ENCODE assay signal across 14 mouse cellular contexts in the genomic region with DNA sequence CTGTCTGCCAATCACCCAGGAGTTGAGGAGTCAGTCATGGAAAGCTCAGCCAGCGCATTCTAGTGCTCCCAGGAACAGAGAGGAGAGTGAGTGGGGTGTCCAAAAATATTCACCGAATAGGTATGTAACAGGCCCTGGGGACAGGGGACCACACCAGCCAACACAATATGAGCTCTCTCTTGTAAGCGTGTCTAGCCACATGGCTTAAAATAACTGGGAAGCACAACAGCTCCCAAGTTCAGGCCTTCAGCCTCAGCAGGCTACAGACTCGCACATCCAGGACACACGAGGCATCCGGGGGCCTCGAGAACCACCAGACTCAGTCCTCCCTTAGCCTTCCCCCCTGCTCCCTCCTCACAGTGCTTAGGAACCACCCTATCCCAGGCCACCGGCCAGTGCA. TPM values are rescaled to one million over a fixed set of nuclear protein-coding genes. Genes with fewer than 3 reads are reported as not detected.
DNase-seq lines count a peak whose midpoint lies in the region; ATAC-seq lines count a peak whose summit lies in the region.
"Had no signal": no experiment of that assay in that cellular context is flagged by ENCODE, and none has a peak within 500 bp of the region (broad histone marks: within the 10 kb centered on the region; RNA-seq: fewer than 3 reads in every experiment).

No protein-coding gene starts in this region.

- ATAC-seq in heart, embryonic 16.5 days (replicated peaks; ENCODE audit: extremely low read depth, insufficient read depth, low FRiP score), result no peak
- no peak for ATAC-seq in embryonic facial prominence, embryonic 11.5 days (replicated peaks; ENCODE audit: insufficient number of reproducible peaks, low FRiP score, low TSS enrichment, low read depth)
- no peak for ATAC-seq in intestine, embryonic 14.5 days (replicated peaks; ENCODE audit: low FRiP score, low TSS enrichment, low read depth)
- ATAC-seq in neural tube, embryonic 13.5 days (ENCODE audit: low read depth), result no peak

- no peak overlapping the region for H3K4me3 ChIP-seq in heart, embryonic 16.5 days (ENCODE audit: low read length)
- H3K4me3 ChIP-seq in embryonic facial prominence, embryonic 11.5 days (ENCODE audit: low read depth, low read length), result no peak overlapping the region
- H3K4me3 ChIP-seq in intestine, embryonic 14.5 days (ENCODE audit: low read depth, low read length), result no peak overlapping the region
- H3K4me3 ChIP-seq in neural tube, embryonic 13.5 days, result no peak overlapping the region
- H3K4me3 ChIP-seq: forebrain, embryonic 12.5 days; liver, embryonic 13.5 days; midbrain, embryonic 12.5 days had no signal

- H3K9ac ChIP-seq in heart, embryonic 16.5 days (ENCODE audit: low read length), result peak overlapping the region; percentile 47
- peak overlapping the region; percentile 34; the same call in 1 of the 2 replicates for H3K9ac ChIP-seq in embryonic facial prominence, embryonic 11.5 days (replicated peaks; ENCODE audit: low read length)
- H3K9ac ChIP-seq in intestine, embryonic 14.5 days (ENCODE audit: low read length), result no peak overlapping the region
- H3K9ac ChIP-seq in neural tube, embryonic 13.5 days, result 0 out of 2 replicates have a peak overlapping the region, but pooled peaks have one; percentile 3
- H3K9ac ChIP-seq: forebrain, embryonic 12.5 days; liver, embryonic 13.5 days; midbrain, embryonic 12.5 days had no signal

- H3K4me1 ChIP-seq in heart, embryonic 16.5 days (ENCODE audit: control insufficient read depth, insufficient read depth, low read length), result peaks cover 84% of the 10 kb centered on the region
- peaks cover 20% of the 10 kb centered on the region for H3K4me1 ChIP-seq in embryonic facial prominence, embryonic 11.5 days (ENCODE audit: control insufficient read depth, insufficient read depth, low read length)
- peaks cover 68% of the 10 kb centered on the region for H3K4me1 ChIP-seq in intestine, embryonic 14.5 days (replicated peaks; ENCODE audit: control insufficient read depth, insufficient read depth, low read length)
- H3K4me1 ChIP-seq in neural tube, embryonic 13.5 days (replicated peaks), result peaks cover 95% of the 10 kb centered on the region

- no peaks in the 10 kb centered on the region for H3K36me3 ChIP-seq in heart, embryonic 16.5 days (ENCODE audit: control insufficient read depth, insufficient read depth)
- no peaks in the 10 kb centered on the region for H3K36me3 ChIP-seq in embryonic facial prominence, embryonic 11.5 days (replicated peaks; ENCODE audit: control insufficient read depth, insufficient read depth, low read depth, low read length)
- peaks cover 5% of the 10 kb centered on the region; the same call in 1 of the 2 replicates for H3K36me3 ChIP-seq in intestine, embryonic 14.5 days (ENCODE audit: control insufficient read depth, insufficient read depth, low read length)
- H3K36me3 ChIP-seq in neural tube, embryonic 13.5 days, result no peaks in the 10 kb centered on the region
- H3K36me3 ChIP-seq: forebrain, embryonic 12.5 days; liver, embryonic 13.5 days; midbrain, embryonic 12.5 days had no signal

- peak overlapping the region; percentile 73 for H3K27ac ChIP-seq in heart, embryonic 16.5 days (ENCODE audit: low read length)
- H3K27ac ChIP-seq in embryonic facial prominence, embryonic 11.5 days (replicated peaks; ENCODE audit: low read depth, low read length), result peak overlapping the region; percentile 72
- peak overlapping the region; percentile 43; the same call in 1 of the 2 replicates for H3K27ac ChIP-seq in intestine, embryonic 14.5 days (ENCODE audit: low read depth)
- H3K27ac ChIP-seq in neural tube, embryonic 13.5 days (replicated peaks), result no peak overlapping the region
- H3K27ac ChIP-seq: forebrain, embryonic 12.5 days; liver, embryonic 13.5 days had no signal

- H3K27me3 ChIP-seq in heart, embryonic 16.5 days (ENCODE audit: control insufficient read depth, insufficient read depth, low read length), result no peaks in the 10 kb centered on the region
- H3K27me3 ChIP-seq in embryonic facial prominence, embryonic 11.5 days (ENCODE audit: control insufficient read depth, insufficient read depth, low read length), result no peaks in the 10 kb centered on the region; the same call in 1 of the 2 replicates
- H3K27me3 ChIP-seq in intestine, embryonic 14.5 days (replicated peaks; ENCODE audit: control insufficient read depth, insufficient read depth, low read length), result no peaks in the 10 kb centered on the region
- H3K27me3 ChIP-seq in neural tube, embryonic 13.5 days, result peaks cover 40% of the 10 kb centered on the region

- no peaks in the 10 kb centered on the region for H3K9me3 ChIP-seq in heart, embryonic 16.5 days (replicated peaks; ENCODE audit: control insufficient read depth, low read length)
- H3K9me3 ChIP-seq in embryonic facial prominence, embryonic 11.5 days (replicated peaks; ENCODE audit: control insufficient read depth, low read length), result no peaks in the 10 kb centered on the region
- no peaks in the 10 kb centered on the region for H3K9me3 ChIP-seq in intestine, embryonic 14.5 days (ENCODE audit: control insufficient read depth, low read length)
- H3K9me3 ChIP-seq in neural tube, embryonic 13.5 days, result no peaks in the 10 kb centered on the region
- H3K9me3 ChIP-seq: forebrain, embryonic 12.5 days; liver, embryonic 13.5 days; midbrain, embryonic 12.5 days had no signal

- no peak overlapping the region for H3K4me2 ChIP-seq in heart, embryonic 16.5 days (ENCODE audit: low read depth, low read length)
- H3K4me2 ChIP-seq in embryonic facial prominence, embryonic 11.5 days (ENCODE audit: low read depth, low read length), result peak overlapping the region; percentile 7; the same call in 1 of the 2 replicates
- H3K4me2 ChIP-seq in intestine, embryonic 14.5 days (ENCODE audit: low read length), result no peak overlapping the region
- H3K4me2 ChIP-seq in neural tube, embryonic 13.5 days, result no peak overlapping the region
- H3K4me2 ChIP-seq: forebrain, embryonic 12.5 days; liver, embryonic 13.5 days; midbrain, embryonic 12.5 days had no signal

- no peak for DNase-seq in heart, adult 18-20 months
- DNase-seq in embryonic facial prominence, embryonic 11.5 days (ENCODE audit: low spot score), result no peak
- DNase-seq in intestine, embryonic 14.5 days (ENCODE audit: low spot score), result no peak
- DNase-seq in lung, postnatal 25 days (ENCODE audit: low spot score), result no peak
- DNase-seq in adrenal gland, adult 2 months, result no peak
- DNase-seq in adrenal gland, adult (ENCODE audit: inconsistent age in 2 of 2, low spot score in 1 of 2), result no peak
- DNase-seq: cerebellum, adult 9-10 months; kidney, adult 8-10 months; liver, embryonic 13.5 days; lung, postnatal 14 days had no signal

- 45% methylated on average over 8 of the region's 8 CpGs for WGBS in heart, embryonic 16.5 days
- WGBS in embryonic facial prominence, embryonic 11.5 days, result 55% methylated on average over 8 of the region's 8 CpGs
- WGBS in intestine, embryonic 14.5 days, result 71% methylated on average over 8 of the region's 8 CpGs
- WGBS in neural tube, embryonic 13.5 days, result 78% methylated on average over 8 of the region's 8 CpGs

RNA-seq across cellular contexts. Expression of gene Sulf2, which starts 6.0 kb away (rescaled TPM):
- polyA plus RNA-seq in heart, embryonic 16.5 days (2015; fragmentation: Nextera tagmentation; extraction: Ambion mirVana), result 61.8 and 73.3 TPM in 2 replicates
- total RNA-seq in heart, adult 18-20 months (2021), result 10 to 100 TPM; 39.7 to 40.6 TPM
- 166 and 168 TPM in 2 replicates for polyA plus RNA-seq in embryonic facial prominence, embryonic 11.5 days (2014; fragmentation: Nextera tagmentation; extraction: Ambion mirVana)
- polyA plus RNA-seq in intestine, embryonic 14.5 days (2014; fragmentation: Nextera tagmentation; extraction: Ambion mirVana), result 134 TPM in 2 replicates
- polyA plus RNA-seq in neural tube, embryonic 13.5 days (2015; fragmentation: Nextera tagmentation; extraction: Ambion mirVana), result 116 and 122 TPM in 2 replicates
- 100 to 1,000 TPM in 1 of 2 experiments, 10 to 100 TPM in 1; 56.3 to 119 TPM for total RNA-seq in adrenal gland, adult 2 months (2021)
- 36.8 and 65.7 TPM in 2 replicates for polyA plus RNA-seq in adrenal gland, adult 2 months (2012; rRNA removed)
